Mouse (Mus musculus): ENCODE measurements around the gene Lancl3. TPM values are rescaled to one million over a fixed set of nuclear protein-coding genes. Genes with fewer than 3 reads are reported as not detected.

Lancl3 gene
- 1 to 10 TPM; 4.8 to 6.9 TPM for total RNA-seq (2021)
- long read RNA-seq, partial matches to known transcripts: 0 of 1 reads
- long read RNA-seq, other reads (novel, unspliced or antisense): 1 of 1 reads

DNA sequence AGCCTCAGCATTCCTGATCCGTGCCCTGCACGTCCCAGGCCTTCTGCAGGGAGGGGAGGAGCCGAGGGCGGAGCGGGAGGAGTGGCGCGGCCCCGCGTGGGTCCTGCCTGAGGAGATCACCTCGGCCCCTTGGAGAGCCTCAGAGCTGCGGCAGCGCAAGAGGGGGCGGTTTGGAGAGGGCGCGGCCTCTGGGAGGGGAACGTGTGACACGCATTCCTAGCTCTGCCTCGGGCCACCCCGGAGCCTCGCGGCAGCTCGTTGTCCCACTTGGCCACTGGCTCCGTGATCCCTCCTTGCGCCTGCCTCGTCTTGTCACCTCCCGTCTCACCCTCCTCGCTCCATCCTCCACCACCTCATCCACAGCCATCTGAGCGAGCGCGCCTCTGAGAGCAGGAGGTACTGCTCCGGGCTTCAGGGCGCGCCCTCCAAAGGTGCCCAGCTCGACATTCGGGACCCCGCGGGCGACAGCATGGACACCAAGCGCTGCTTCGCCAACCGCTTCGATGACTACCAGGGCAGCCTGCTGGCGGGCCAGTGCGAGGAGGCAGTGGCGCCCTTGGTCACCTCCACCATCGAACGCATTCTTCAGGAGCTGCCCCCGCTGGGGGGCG is at the start of gene Lancl3:
Gene Lancl3, plus strand, starts transcription at position 142 of the 611 bp plus-strand sequence.
- DNase-seq (ENCODE audit: low spot score in 2 of 2): no peak

DNA sequence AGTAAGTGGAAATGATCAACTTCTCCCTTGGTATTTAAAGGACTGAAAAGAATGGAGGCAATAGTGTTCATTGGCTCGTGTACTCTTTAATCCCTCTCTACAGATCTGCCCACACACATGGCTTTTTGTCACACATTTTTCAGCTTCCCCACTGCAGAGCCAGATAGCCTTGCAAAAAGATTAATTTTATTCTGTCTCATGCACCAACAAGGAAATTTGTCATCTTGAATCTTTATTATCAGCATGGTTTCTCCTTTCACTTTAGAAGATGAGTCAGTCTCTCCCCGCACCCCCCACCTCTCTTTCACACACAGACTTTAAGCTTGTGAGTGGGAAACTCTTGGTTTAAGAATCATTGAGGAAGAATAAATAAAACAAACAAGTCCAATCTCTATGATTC is 20.7 kb upstream of the Lancl3 start:
- DNase-seq (ENCODE audit: low spot score in 2 of 2): no peak

DNA sequence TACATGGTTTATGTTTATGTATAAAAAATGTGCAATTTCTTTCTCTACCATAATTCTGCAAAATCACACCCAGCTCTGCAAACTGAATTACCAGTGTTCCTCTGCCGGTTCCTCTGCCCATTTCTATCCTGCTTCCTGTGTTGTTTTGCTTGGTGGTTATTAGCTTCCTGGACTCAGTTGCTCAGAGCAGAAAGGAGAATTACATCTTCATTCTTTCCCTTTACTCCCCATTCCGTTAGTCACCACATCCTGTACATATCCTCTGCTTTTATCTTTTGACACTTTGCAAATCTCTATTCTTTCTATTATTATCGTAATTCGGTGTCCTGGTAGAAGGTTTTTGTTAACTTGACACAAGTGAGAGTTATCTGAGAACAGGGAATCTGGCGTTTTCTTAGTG is 18.1 kb upstream of the Lancl3 start:
- DNase-seq (ENCODE audit: low spot score in 2 of 2): no peak

DNA sequence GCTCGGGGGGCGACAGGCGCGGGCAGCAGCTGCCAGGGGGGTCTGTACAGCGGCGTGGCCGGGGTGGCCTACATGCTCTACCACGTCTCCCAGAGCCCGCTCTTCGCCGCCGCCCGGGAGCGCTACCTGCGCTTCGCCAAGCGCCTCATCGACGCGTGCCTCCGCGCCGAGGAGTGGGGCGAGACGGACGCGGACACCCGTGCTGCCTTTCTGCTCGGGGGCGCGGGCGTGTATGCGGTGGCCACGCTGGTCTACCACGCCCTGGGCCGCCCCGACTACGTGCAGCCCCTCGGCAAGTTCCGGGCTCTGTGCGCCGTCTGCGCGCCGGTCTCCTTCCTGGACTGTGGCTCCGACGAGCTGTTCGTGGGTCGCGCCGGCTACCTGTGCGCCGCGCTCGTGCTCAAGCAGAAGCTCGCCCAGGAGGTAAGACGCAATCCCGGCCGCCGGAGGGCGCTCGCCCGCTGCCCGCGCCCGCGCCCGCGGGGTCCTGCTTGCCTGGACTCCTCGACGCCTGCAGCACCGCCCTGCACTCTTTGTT is 747 bp downstream of the Lancl3 start:
- DNase-seq (ENCODE audit: low spot score in 2 of 2): no peak

DNA sequence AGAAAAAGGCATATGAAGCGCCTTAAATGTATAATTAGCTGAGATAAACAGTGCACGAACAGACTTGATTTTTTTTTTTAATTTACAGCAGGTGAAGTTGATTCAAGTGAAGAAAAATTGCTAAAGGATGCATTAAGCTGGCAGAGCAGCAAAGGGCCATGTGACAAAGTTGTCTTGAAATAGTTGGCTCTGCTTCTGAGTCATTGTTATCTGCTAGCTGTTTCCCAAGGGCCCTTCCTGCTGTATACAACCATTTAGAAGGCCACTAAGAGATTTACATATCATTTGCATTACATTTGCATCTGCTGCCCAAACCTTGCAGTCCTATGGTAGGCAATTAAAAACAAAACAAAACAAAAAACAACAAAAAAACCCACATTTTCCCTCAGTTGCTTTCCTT is 2.3 kb downstream of the Lancl3 start:
- DNase-seq (ENCODE audit: low spot score in 2 of 2): no peak

DNA sequence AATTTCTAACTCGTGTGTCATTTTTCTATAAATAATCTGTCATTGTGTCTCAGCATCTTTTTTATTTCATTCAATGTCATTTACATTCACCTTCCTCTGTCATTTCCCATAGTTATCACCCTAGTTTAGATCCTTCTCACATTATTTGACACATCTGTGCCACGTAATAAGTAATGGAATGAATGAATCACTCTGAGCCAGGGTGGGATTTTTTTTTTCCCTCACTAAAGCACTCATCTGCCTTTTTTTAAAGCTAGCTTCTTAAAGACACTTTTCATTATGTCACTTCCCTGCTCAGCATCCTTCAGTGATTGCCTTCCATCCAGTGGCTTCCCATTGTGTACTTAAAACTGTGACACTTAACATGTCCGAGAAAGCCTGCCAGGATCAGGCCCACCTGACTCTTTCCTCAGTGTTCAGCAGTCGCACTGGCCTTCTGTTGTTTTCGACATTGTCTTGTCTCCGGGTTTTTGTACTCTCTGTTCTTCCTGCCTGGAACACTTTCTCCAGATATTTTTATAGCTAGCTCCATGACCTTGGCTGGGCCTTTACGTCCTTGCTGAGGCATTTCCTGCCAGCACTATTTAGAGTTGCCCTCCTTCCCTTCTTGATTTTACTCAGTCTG is 3.2 kb downstream of the Lancl3 start:
- DNase-seq (ENCODE audit: low spot score in 2 of 2): no peak

DNA sequence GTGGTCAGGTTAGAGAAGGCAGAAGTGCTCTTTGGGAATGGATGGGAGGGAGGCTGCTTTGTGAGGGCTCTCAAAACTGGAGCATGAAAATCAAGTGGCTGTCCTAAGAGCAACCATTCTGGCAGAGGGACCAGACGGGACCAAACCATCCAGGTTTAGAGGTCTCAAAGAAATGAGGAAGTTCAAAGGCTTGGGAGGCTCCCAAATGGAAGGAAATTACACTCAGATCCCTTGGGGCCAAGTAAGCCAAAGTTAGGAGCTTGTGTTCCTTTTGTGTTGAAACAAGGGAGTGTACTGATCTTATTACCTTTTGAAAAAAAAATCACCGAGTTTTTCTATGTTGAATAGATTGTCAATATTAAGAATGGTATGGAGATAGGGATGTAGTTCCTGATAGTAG is 5.4 kb downstream of the Lancl3 start:
- DNase-seq (ENCODE audit: low spot score in 2 of 2): no peak

DNA sequence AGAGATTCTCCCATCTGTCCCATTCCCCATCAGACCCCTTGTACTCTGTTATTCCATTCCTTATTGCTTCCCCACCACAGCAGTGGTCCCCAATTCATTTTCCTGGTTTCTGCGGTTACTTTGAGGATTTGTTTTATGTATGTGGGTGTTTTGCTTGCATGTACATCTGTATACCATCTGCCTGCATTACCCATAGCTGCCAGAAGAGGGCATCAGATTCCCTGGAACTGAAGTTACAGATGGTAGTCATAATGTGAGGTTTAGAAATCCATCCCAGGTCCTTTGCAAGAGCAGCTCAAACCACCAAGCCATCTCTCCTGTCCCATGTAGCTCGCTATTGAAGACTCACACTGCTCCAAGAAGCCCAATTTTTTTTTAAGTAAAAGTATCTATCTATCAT is 16.5 kb downstream of the Lancl3 start:
- DNase-seq (ENCODE audit: low spot score in 2 of 2): no peak

DNA sequence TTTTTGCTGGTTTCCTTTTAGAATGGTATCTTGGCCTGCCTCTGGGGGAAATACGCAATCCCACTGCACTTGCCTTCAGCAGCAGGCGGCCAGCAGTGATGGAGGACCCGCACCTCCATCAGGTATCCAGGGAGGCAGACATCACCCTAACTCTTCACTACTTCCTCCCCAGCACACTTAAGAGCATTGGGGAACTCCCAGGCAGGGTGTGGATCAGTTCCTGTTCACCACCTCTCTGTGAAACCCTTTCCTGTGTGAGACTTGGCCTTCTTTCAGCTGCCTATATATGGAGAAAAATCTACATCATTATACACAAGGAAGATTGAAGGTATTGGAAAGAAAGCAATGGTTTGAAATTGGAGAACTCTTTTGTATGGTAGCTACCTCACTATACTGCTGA is 19.9 kb downstream of the Lancl3 start:
- no peak for DNase-seq (ENCODE audit: low spot score in 2 of 2)

DNA sequence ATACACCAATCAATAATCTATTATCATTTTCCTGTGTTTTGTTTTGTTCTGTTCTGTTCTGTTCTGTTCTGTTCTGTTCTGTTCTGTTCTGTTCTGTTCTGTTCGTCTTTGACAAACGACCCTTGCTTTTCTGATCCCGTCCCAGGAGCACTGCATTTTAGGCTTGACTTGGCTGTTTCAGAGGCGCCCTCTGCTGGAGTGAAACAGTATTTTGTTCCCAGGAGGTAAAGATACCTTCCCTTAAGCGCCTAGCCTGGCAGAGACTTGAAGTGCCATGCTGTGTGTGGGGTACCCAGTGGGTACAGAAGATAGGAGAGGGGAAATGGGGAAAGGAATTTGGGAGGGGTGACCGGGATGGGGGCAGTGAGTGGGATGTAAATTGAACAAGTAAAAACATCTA is 21.5 kb downstream of the Lancl3 start:
- DNase-seq (ENCODE audit: low spot score in 2 of 2): no peak

DNA sequence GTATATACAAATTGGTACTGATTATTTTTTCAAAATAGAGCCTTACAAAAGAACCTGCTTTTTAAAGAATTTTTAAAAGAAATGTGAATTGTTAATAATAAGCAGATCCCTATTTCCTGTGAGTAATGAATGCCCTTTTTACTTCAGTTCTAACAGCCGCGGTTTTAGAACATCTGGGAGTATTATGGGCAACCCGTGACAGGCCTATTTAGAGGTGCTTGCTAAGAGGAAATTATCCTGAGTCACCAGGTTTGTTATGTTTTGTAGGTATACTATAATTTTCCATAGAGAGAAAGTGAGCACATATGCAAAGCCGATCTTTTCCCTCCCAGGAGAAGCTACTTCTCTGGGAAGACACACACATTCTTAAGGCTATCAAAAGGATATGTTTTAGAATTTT is 22.0 kb downstream of the Lancl3 start:
- no peak for DNase-seq (ENCODE audit: low spot score in 2 of 2)

DNA sequence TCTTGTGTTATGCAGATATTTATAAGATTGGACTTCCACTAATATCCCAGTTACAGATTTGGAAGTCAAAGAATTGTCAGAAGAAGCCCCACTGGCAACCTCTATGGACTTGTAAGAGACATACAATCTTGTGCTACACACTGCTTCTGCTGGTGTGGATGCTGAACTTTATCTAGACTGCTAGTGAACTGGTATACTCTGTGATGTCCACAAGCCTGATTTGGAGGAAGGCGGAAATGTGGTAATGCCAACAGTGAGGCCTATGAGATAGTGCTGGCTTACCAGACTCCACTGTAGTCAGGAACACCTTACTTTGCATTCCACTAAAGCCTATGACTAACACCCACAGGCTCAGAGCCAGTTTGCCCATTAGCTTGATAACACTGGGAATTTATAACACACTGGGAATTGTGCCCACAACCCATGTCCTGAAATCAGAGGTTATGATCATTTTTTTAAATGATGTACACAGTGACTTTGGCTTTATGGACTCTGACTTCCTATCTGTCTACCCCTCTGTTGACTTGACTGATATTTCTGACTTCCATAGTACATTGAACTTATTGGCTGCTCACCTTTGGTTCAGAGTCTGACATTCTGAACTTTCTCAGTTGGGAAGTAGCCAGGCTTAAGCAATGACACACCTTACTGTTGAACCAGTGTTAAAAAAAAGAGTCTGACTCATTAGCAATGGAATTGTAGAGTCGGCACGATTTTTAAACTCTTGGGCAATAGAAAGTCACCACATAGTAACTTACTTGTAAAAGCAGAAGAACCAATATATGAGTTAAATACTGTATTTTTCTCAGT is 22.9 kb downstream of the Lancl3 start:
- DNase-seq (ENCODE audit: low spot score in 2 of 2): no peak

DNA sequence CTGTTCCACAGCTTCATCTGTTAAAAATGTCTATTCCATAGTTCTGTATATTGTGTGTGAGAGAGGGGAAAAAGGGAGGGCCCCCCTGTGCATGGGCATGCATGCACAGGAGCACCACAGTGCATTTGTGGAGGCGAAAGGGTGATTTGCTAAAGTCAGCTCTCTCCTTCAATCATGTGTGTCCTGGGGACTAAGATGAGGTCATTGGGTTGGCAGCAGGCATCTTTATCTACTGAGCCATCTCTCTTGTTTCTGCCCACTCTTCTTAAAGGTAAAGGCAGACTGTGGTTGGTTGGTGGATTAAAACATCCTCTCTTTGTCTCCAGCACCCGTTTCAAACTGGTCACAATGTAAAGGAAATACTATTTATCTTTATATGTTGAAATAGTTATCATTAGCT is 27.4 kb downstream of the Lancl3 start:
- DNase-seq (ENCODE audit: low spot score in 2 of 2): no peak

DNA sequence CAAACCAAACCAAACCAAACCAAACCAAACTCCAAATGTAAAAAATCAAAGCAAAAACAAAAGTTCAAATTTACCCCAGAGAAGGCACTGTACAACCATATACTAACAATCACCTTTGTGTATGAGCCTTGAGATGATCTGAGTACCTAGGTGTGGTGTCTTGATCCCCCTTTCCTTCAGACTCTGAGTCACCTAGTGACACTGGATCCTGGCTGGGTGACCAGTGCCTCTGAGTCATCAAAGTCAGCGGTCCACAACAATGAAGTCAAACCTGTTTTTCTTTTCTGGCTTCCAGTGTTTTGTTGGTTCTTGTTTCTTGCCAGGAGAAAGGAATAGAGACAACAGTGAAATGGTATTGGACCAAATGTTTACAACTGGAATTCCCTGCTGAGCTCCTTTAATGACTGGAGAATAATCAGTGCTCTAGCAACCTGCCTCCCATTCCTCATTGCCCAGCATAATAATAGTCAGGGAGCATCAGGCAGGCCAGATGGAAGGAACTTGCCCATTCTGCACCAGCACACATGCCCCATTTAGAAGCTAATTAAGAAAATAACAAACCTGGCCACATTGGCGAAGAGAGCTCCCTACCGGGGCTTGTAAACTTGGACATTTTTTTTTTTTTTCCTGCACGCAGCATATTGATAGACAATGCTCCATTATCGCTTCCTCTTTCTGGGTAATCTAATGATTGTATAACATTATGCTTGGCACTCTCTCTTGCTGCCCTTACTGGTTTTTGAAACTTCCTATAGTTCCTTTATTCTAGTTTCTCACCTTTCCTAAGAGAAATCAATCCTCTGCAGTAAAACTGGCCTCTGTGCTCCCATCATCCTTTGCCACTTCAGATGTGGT is 41.3 kb downstream of the Lancl3 start:
- DNase-seq (ENCODE audit: low spot score in 2 of 2): peak in 1 of 2 experiments; percentile 21

DNA sequence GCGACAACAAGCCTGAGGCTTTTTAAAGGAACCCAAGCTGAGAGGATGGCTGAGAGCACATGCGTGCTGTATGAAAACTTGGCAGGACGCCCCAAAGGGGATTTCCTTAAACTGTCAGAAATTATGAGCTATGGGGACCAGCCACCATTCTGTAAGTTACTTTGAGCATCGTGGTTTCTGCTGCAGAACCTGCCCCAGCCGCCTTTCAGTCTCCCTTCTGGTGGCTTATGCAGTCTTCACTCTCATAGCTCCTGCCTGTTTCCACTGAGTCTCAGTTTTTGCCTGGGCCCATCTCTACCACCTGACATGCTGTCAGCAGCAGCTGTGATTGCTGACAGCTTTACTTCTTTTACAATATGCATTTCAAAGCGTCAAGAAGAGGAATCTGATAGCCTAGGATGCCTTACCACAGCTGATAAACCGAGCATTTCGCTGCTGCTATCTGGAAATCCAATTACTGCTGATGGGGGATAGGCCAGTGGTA is 43.7 kb downstream of the Lancl3 start:
- DNase-seq (ENCODE audit: low spot score in 2 of 2): peak in 1 of 2 experiments; percentile 2

DNA sequence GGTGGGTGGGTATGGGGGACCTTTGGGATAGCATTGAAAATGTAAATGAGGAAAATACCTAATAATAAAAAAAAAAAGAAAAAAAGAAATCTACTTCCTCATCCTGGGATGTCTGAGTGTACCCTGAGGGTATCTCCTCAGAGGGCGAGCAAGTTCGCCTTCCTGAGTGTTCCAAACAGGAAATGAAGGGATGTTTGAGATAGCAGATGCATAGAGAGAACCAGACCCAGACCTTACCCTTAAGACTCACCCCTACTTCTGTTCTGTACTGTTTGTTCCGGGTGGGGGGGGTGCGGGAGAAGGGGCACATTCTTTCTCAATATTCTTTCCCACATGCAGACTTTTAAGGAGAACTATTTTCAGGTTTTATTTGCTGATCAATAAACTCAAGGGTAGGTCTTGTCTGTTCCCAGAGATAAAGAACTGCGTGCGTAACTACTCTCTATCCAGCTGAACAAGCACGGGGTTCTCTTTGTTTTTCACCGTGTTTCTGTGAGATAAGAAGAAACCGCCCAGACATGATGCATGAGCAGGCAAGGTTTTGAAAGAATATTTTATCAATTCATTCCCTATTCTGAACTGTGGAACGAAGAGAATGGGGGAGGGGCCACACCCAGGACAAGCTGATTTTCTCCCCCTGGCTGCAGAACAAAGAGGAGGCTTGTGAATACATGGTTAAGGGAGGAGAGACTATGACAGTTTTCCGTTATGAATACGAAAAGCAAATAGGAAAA is 45.1 kb downstream of the Lancl3 start:
- DNase-seq (ENCODE audit: low spot score in 2 of 2): peak in 1 of 2 experiments; percentile 3

DNA sequence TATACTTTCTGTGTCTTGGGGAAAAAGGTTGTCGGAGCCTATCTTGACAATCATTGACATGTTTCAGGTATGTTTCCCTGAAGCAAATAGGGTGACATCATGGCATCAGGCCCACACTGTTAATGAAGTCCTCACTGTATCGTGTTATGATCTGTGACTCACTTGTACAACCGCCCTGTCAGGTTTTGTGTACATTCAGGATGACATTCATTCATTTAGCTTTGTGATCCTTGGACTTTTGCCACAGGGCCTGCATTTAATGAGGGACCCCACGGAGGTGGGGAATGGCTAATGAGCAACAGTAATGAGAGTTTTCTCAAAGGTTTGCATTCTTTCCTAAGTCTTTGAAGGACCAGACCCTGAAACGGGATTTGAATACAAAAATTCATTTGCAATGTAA is 49.2 kb downstream of the Lancl3 start:
- no peak for DNase-seq (ENCODE audit: low spot score in 2 of 2)

DNA sequence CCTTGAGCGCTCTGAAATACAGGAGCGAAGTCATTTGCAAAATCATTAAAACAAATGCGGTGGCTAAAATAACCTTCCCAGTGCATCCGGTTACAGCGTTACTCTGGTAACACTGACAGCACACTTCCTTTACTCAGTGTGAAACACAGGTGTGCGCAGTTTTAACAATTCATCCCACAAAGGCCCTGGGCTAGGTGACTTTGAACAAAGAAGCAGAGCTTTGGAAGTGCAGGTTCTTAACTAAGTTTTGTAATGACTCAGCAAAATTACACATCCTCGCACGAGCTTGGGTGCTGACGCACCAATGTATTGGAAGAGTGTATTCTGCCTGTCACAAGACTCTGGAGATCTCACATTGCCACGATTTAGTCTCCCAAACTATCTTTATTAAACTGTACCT is 54.3 kb downstream of the Lancl3 start:
- DNase-seq (ENCODE audit: low spot score in 2 of 2): no peak

DNA sequence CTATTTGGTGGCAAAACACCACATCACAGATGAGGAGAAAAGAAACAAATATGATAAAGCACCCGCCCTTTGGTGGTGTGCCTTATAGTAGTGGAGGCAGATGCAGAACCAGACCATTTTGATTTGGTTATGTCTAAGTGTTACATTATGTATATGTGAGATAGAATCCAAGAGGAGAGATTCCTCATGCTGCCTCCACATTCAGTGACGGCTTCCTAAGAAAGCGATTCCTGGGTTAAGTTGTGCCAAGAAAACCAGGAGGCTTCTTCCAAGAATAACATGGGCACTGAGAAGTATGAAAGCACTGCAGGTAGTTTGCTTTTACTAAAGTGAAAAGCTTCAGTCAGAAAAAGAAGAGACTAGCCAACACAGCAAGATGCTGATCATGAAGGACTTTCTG is 55.2 kb downstream of the Lancl3 start:
- DNase-seq (ENCODE audit: low spot score in 2 of 2): no peak

DNA sequence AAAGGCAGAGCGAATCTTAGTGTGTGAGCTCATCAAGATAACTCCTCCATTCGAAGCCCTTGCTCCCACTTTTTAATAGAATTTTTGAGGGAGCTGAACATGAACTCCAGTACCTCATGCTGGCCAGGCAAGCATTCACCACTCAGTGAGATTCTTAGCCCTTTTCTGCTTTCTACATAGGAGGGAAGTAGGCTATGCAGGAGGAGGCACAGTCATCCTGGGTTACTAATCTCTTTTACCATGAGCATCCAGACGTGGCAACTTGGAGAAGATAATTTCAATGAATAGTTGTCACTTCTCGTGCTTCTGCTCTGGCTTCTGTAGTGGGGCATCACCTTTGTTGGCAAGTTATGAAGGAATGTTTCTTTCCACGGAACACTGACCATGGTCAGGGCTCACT is 57.1 kb downstream of the Lancl3 start, which contains the start of gene Gm14862:
Gene Gm14862, minus strand, starts transcription at position 134 of the 400 bp plus-strand sequence.
- no peak for DNase-seq (ENCODE audit: low spot score in 2 of 2)
